Mouse (Mus musculus) liver, embryonic 16.5 days (tissue): ENCODE data around the gene Klf9. TPM values are rescaled to one million over a fixed set of nuclear protein-coding genes. Genes with fewer than 3 reads are reported as not detected.

Source experiments
- ATAC-seq: fragments of 200-750 bp; cut with Nextera tagmentation; 2 replicates; pipeline ENCODE4 v1.8.0; 2017; ENCODE audit warnings: low read depth, mild to moderate bottlenecking, moderate number of reproducible peaks, moderate library complexity
- H3K27ac ChIP-seq: fragments of 300-500 bp; sonication (generic); 2 replicates; pipeline ENCODE4 v1.5.1; 2014; ENCODE audit warnings: mild to moderate bottlenecking, low read length
- H3K27me3 ChIP-seq: fragments of 300-500 bp; sonication (generic); 2 replicates; pipeline ENCODE4 v1.6.1; 2014; ENCODE audit warnings: low read depth, low read length, mixed read lengths; ENCODE audit not compliant: control insufficient read depth, insufficient read depth
- H3K36me3 ChIP-seq: fragments of 300-500 bp; sonication (generic); 2 replicates; pipeline ENCODE4 v1.6.1; 2014; ENCODE audit warnings: mild to moderate bottlenecking; ENCODE audit not compliant: control insufficient read depth, insufficient read depth
- H3K4me1 ChIP-seq: fragments of 300-500 bp; sonication (generic); 2 replicates; pipeline ENCODE4 v1.6.1; 2014; ENCODE audit warnings: low read depth, low read length, mixed read lengths; ENCODE audit not compliant: control insufficient read depth
- H3K4me2 ChIP-seq: fragments of 300-500 bp; sonication (generic); 2 replicates; pipeline ENCODE4 v1.6.1; 2014; ENCODE audit warnings: low read depth, low read length, mixed read lengths
- H3K4me3 ChIP-seq: fragments of 300-500 bp; sonication (generic); 2 replicates; pipeline ENCODE4 v1.5.1; 2014; ENCODE audit warnings: low read depth, mild to moderate bottlenecking, low read length
- H3K9ac ChIP-seq: fragments of 300-500 bp; sonication (generic); 2 replicates; pipeline ENCODE4 v1.6.1; 2014; ENCODE audit warnings: low read depth, low read length
- H3K9me3 ChIP-seq: fragments of 300-500 bp; sonication (generic); replicated peaks from 2 replicates; pipeline ENCODE4 v1.6.1; 2016; ENCODE audit warnings: low read length; ENCODE audit not compliant: control insufficient read depth
- WGBS: fragments of 180-500 bp; shearing (Covaris S2); extraction: QIAGEN DNeasy Blood & Tissue Kit; methylation state at CpG from one replicate; pipeline ENCODE4 v1.1.7; 2014; ENCODE audit not compliant: insufficient replicate concordance; 5-methylcytosine and 5-hydroxymethylcytosine counted together
- polyA plus RNA-seq: library from polyadenylated mRNA; unstranded; fragments of >200 nt; fragmentation: Nextera tagmentation; extraction: Ambion mirVana; gene quantifications from 2 replicates; pipeline ENCODE4 v1.2.1, GENCODE M21; 2015

The Klf9 gene
- polyA plus RNA-seq, 1 experiment from 2014 or later: 0.90 TPM

DNA sequence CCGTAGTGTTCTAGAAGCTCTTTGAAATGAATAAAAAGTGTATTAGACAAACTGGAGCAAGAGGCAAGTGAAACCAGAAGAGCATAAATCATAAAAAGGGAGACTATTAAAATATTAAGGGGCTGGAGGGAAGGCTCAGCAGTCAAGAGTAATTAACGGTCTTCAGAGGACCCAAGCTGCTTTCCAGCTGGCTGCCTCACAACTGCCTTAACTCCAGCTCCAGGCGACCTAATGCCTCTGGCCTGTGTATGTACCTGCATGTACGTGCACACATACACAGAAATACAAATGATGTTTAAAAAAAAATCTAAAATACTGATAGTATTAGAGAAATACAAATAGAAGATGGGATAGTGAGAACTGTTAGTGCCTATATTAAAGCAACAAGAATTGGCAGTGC is 43.0 kb downstream of the Klf9 start:
- no peak for ATAC-seq
- H3K27me3 ChIP-seq: no peaks in the 10 kb centered on the region
- WGBS: 72% methylated on average over 4 of the region's 4 CpGs
- no peak overlapping the region for H3K27ac ChIP-seq
- H3K4me2 ChIP-seq: no peak overlapping the region
- H3K4me3 ChIP-seq: no peak overlapping the region
- H3K9me3 ChIP-seq: no peaks in the 10 kb centered on the region
- H3K4me1 ChIP-seq: no peaks in the 10 kb centered on the region; the same call in 1 of the 2 replicates
- H3K9ac ChIP-seq: no peak overlapping the region
- H3K36me3 ChIP-seq: no peaks in the 10 kb centered on the region

- Histone ChIP-seq H3K36me3 (no peaks in the 10 kb centered on the region), H3K9ac (no peak overlapping the region), H3K9me3 (no peaks in the 10 kb centered on the region), H3K4me2 (no peak overlapping the region), H3K4me3 (no peak overlapping the region), H3K27me3 (no peaks in the 10 kb centered on the region), H3K27ac (no peak overlapping the region), H3K4me1 (no peaks in the 10 kb centered on the region; the same call in 1 of the 2 replicates)
- no peak for ATAC-seq
- 70% methylated on average over 6 of the region's 6 CpGs for WGBS
Measured at GRCm38 (mm10) chr19:23187732-23188131, 46.7 kb downstream of the Klf9 start.

- no peak for ATAC-seq
- Histone ChIP-seq H3K9ac (no peak overlapping the region), H3K4me2 (no peak overlapping the region), H3K27ac (no peak overlapping the region), H3K9me3 (no peaks in the 10 kb centered on the region), H3K36me3 (no peaks in the 10 kb centered on the region), H3K27me3 (no peaks in the 10 kb centered on the region), H3K4me3 (no peak overlapping the region), H3K4me1 (no peaks in the 10 kb centered on the region; the same call in 1 of the 2 replicates)
- 64% methylated on average over 7 of the region's 7 CpGs for WGBS
Measured at GRCm38 (mm10) chr19:23188986-23189385, 48.0 kb downstream of the Klf9 start.

- ATAC-seq: no peak
- Histone ChIP-seq H3K36me3 (no peaks in the 10 kb centered on the region), H3K4me1 (no peaks in the 10 kb centered on the region), H3K27ac (no peak overlapping the region), H3K27me3 (no peaks in the 10 kb centered on the region), H3K4me3 (no peak overlapping the region), H3K4me2 (no peak overlapping the region), H3K9me3 (no peaks in the 10 kb centered on the region), H3K9ac (no peak overlapping the region)
- WGBS: 72% methylated on average over 1 of the region's 1 CpGs
Measured at GRCm38 (mm10) chr19:23189744-23190143, 48.7 kb downstream of the Klf9 start.

- WGBS: 80% methylated on average over 6 of the region's 6 CpGs
- ATAC-seq: no peak
- no peak overlapping the region for H3K4me2 ChIP-seq
Measured at GRCm38 (mm10) chr19:23191486-23191885, 50.5 kb downstream of the Klf9 start.

DNA sequence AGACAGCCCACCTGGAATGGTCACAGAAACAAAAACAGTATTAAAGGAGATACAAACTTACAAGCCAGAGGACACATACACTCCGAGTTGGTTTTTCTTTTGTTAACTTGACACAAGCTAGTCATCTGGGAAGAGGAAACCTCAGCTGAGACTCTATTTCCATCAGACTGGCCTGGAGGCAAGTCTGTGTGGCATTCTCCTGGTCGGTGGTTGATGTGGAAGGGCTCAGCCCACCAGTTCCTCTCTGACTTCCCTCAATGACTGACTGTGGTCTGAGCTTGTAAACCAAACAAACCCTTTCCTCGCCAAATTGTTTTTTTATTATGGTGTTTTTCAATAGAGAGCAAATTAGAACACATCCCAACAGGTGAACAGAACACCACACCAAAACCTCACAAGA is 52.0 kb downstream of the Klf9 start:
- ATAC-seq: no peak
- no peak overlapping the region for H3K27ac ChIP-seq
- H3K4me1 ChIP-seq: no peaks in the 10 kb centered on the region
- no peaks in the 10 kb centered on the region for H3K36me3 ChIP-seq
- H3K4me2 ChIP-seq: no peak overlapping the region
- H3K4me3 ChIP-seq: no peak overlapping the region
- 31% methylated on average over 3 of the region's 3 CpGs for WGBS
- no peak overlapping the region for H3K9ac ChIP-seq
- no peaks in the 10 kb centered on the region for H3K27me3 ChIP-seq
- H3K9me3 ChIP-seq: no peaks in the 10 kb centered on the region

More at GRCm38 (mm10) chr19:23191486-23191885, 50.5 kb downstream of the Klf9 start:
- Histone ChIP-seq H3K27ac (no peak overlapping the region), H3K4me3 (no peak overlapping the region), H3K9ac (no peak overlapping the region), H3K4me1 (no peaks in the 10 kb centered on the region), H3K36me3 (no peaks in the 10 kb centered on the region), H3K9me3 (no peaks in the 10 kb centered on the region), H3K27me3 (no peaks in the 10 kb centered on the region)

GRCm38 (mm10) chr19:23202106-23202505 is 61.1 kb downstream of the Klf9 start:
- Histone ChIP-seq H3K36me3 (peaks cover 11% of the 10 kb centered on the region), H3K4me3 (no peak overlapping the region), H3K27me3 (no peaks in the 10 kb centered on the region), H3K4me2 (no peak overlapping the region), H3K9ac (no peak overlapping the region), H3K4me1 (no peaks in the 10 kb centered on the region; the same call in 1 of the 2 replicates), H3K9me3 (no peaks in the 10 kb centered on the region), H3K27ac (no peak overlapping the region)
- WGBS: 86% methylated on average over 5 of the region's 5 CpGs
- no peak for ATAC-seq

DNA sequence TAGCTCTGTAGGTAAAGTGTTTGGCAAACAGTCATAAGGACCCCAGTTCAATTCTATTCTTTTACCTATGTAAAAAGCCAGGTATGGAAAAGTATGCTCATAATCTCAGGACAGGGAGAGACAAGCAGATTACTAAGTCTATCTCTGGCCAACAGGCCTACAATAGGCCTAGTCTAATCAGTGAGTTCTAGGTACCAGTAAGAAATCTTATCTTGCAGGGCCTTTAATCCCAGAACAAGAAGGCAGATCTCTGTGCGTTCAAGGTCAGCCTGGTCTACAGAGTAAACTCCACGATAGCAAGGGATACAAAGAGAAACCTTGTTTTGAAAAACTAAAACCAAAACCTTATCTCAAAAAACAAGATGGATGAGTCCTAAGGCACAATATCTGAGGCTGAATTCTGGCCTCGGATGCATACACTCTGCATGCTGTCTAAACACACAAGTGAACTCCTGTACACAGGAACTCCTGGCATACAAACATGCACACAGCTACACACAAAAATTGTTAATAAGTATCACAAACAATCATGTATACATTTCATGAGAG is 62.6 kb downstream of the Klf9 start:
- Histone ChIP-seq H3K9me3 (no peaks in the 10 kb centered on the region), H3K4me2 (no peak overlapping the region), H3K4me1 (no peaks in the 10 kb centered on the region; the same call in 1 of the 2 replicates), H3K27ac (no peak overlapping the region), H3K4me3 (no peak overlapping the region), H3K27me3 (no peaks in the 10 kb centered on the region), H3K9ac (no peak overlapping the region), H3K36me3 (peaks cover 15% of the 10 kb centered on the region)
- ATAC-seq: peak; percentile 63
- WGBS: 29% methylated on average over 3 of the region's 3 CpGs

DNA sequence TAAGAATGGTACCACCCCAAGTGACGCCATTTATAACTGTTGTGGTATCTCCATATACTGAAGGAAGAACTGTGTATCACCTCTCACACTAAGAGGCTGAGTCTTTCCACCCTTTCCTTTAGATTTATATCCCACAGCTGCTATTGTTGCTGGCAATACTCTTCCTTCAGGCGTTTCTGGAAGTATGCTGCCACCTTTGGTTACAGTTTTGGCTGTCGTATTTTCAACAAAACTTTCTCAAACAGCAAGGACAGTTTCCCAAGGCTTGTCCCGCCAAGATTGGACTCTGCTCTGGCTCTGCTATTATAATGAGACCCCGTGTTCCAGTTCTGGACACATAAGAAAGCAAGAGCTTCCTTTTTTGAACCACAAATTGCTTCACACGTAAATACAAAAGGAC is 70.3 kb downstream of the Klf9 start:
- peaks cover 18% of the 10 kb centered on the region for H3K36me3 ChIP-seq
- H3K27me3 ChIP-seq: no peaks in the 10 kb centered on the region
- no peaks in the 10 kb centered on the region for H3K4me1 ChIP-seq
- H3K4me3 ChIP-seq: no peak overlapping the region
- H3K9ac ChIP-seq: no peak overlapping the region
- no peaks in the 10 kb centered on the region for H3K9me3 ChIP-seq
- no peak for ATAC-seq
- H3K27ac ChIP-seq: no peak overlapping the region
- H3K4me2 ChIP-seq: no peak overlapping the region
- 81% methylated on average over 6 of the region's 6 CpGs for WGBS
